Mouse (Mus musculus): Measurements from ENCODE around the gene Lamtor4. TPM values are rescaled to one million over a fixed set of nuclear protein-coding genes. Genes with fewer than 3 reads are reported as not detected.
"Not testable (repeated sequence)": the region's sequence is repeated elsewhere in the genome, so short reads cannot be mapped to it uniquely, and the experiment has no call there.

The Lamtor4 gene
- 2.2 and 2.3 TPM in 2 replicates for polyA plus RNA-seq (2012)

DNA sequence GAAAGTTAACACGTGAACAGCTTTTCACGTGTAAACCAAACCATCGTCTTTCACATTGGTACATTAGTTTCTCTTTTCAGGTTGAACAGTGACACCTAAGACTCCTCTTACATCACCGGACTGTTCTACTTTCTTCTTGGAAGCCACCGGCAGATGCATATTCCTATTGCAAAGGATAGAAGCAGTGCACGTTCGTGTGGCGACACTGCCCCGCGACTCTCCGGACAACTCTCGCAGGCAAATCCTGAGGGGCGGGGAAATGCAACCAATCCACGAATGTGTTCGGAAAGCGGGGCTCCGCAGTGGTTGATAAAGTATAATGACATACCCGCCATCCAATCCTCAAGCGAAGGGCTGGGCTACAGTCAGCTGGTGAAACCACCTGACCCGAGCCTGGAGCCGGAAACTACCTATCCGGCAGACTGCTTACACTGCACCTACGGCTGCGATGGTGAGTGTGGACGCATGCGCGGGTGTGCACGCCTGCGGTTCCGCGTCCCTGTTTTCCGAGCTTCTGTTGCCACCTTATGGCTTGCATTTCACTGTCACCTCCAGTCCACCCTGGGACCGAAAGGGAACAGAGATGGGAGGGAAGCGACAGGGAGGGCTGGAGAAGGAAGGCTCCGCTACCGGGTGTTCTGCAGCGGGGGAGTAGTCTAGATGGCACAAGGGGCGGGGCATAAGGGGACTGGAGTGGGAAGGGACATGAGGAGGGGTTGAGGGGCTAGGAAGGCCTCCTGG, at the start of gene Lamtor4:
TSS of gene Lamtor4 (plus strand) at position 130 of the 741 bp plus-strand sequence.
- Histone ChIP-seq H3K27me3 (ENCODE audit: control insufficient read depth) (no peaks in the 10 kb centered on the region), H3K4me3 (replicated peaks) (peak within 1 kb of the TSS; percentile 77), H3K9me3 (ENCODE audit: control insufficient read depth, low read length) (no peaks in the 10 kb centered on the region; the same call in 1 of the 2 replicates), H3K36me3 (ENCODE audit: control insufficient read depth) (peaks cover 30% of the 10 kb centered on the region), H3K4me1 (ENCODE audit: control insufficient read depth) (peaks cover 53% of the 10 kb centered on the region)
- TF ChIP-seq GATA1 (IDR thresholded peaks at IDR 0.05; ENCODE audit: low read length): no peak
- no peak for TF ChIP-seq TAL1 (IDR thresholded peaks at IDR 0.05; ENCODE audit: low read length)

GRCm38 (mm10) chr5:138207253-138207652, 48.0 kb upstream of the Lamtor4 start:
- no peak for TF ChIP-seq TAL1 (IDR thresholded peaks at IDR 0.05; ENCODE audit: low read length)
- TF ChIP-seq GATA1 (IDR thresholded peaks at IDR 0.05; ENCODE audit: low read length): no peak
- H3K9me3 ChIP-seq (ENCODE audit: control insufficient read depth, low read length): peaks cover 28% of the 10 kb centered on the region
- no peaks in the 10 kb centered on the region for H3K27me3 ChIP-seq (ENCODE audit: control insufficient read depth)
- no peaks in the 10 kb centered on the region for H3K36me3 ChIP-seq (ENCODE audit: control insufficient read depth)
- no peak overlapping the region for H3K4me3 ChIP-seq (replicated peaks)
- no peaks in the 10 kb centered on the region for H3K4me1 ChIP-seq (ENCODE audit: control insufficient read depth)

DNA sequence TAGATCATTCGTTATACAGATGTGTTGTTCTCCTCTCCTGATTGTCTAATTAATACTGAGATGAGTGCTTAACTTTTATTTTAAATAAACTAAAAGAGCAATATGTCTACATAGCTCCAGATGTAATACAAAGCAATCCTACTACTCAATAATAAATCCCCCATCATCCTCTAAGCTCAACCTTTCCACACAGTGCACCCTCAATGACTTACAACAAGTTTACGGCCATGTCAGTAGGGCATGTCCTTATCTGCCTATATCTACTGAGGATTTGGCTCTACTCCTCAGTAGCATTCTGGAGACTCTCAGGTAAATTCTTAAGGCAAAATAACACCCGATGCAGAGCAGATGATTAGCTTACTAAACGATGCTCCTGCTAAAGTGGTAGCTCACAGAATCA, 47.4 kb upstream of the Lamtor4 start:
- no peaks in the 10 kb centered on the region for H3K4me1 ChIP-seq (ENCODE audit: control insufficient read depth)
- TF ChIP-seq GATA1 (IDR thresholded peaks at IDR 0.05; ENCODE audit: low read length) (no peak), TAL1 (IDR thresholded peaks at IDR 0.05; ENCODE audit: low read length) (no peak)
- no peaks in the 10 kb centered on the region for H3K27me3 ChIP-seq (ENCODE audit: control insufficient read depth)
- peaks cover 28% of the 10 kb centered on the region for H3K9me3 ChIP-seq (ENCODE audit: control insufficient read depth, low read length)
- H3K36me3 ChIP-seq (ENCODE audit: control insufficient read depth): no peaks in the 10 kb centered on the region
- no peak overlapping the region for H3K4me3 ChIP-seq (replicated peaks)

DNA sequence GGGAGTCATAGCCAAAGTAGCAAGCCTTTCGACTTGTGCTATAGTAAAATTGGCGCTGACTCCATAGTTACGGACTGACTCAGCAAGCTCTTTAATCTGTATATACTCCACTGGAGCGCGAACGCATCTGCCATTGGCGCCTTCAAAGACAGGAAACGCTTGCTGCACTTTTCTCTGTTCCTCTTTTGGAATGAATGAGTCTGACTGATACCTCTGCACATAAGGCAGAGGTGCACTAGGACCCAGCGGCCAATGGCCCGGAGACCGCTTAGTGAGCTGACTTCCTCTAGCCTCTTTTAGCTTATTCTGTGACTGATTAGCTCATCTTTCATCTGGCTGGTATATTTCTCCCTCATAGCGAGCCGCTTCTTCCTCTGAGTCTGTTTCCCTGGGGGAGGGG, 38.6 kb upstream of the Lamtor4 start:
- peaks cover 28% of the 10 kb centered on the region for H3K9me3 ChIP-seq (ENCODE audit: control insufficient read depth, low read length)
- not testable (repeated sequence) for H3K36me3 ChIP-seq (ENCODE audit: control insufficient read depth); H3K27me3 ChIP-seq (ENCODE audit: control insufficient read depth); H3K4me1 ChIP-seq (ENCODE audit: control insufficient read depth); H3K4me3 ChIP-seq (replicated peaks)

GRCm38 (mm10) chr5:138219864-138220263, 35.4 kb upstream of the Lamtor4 start:
- peaks cover 22% of the 10 kb centered on the region for H3K9me3 ChIP-seq (ENCODE audit: control insufficient read depth, low read length)
- H3K27me3 ChIP-seq (ENCODE audit: control insufficient read depth): no peaks in the 10 kb centered on the region
- no peaks in the 10 kb centered on the region for H3K36me3 ChIP-seq (ENCODE audit: control insufficient read depth)
- TF ChIP-seq GATA1 (IDR thresholded peaks at IDR 0.05; ENCODE audit: low read length): no peak
- no peak for TF ChIP-seq TAL1 (IDR thresholded peaks at IDR 0.05; ENCODE audit: low read length)
- no peak overlapping the region for H3K4me3 ChIP-seq (replicated peaks)
- no peaks in the 10 kb centered on the region for H3K4me1 ChIP-seq (ENCODE audit: control insufficient read depth)

DNA sequence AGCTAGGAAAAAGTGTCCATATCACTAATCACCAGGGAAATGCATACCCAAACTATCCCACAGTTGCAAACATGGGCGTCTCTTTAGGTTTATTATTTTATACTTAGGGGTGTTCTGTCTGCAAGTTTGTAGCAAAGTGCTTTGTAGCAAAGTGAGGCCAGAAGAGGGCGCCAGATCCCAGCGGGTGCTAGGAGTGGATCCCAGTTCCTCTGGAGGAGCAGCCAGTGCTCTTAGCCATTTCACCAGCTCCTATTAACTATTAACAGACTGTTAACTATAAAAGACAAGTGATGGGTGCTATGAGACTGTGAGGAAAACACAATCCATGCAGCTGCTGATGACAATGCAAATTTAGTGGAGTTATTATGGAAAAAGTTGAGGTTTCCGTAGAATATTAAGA, 33.2 kb upstream of the Lamtor4 start:
- Histone ChIP-seq H3K36me3 (ENCODE audit: control insufficient read depth) (no peaks in the 10 kb centered on the region), H3K27me3 (ENCODE audit: control insufficient read depth) (no peaks in the 10 kb centered on the region), H3K9me3 (ENCODE audit: control insufficient read depth, low read length) (peaks cover 6% of the 10 kb centered on the region), H3K4me1 (ENCODE audit: control insufficient read depth) (no peaks in the 10 kb centered on the region), H3K4me3 (replicated peaks) (no peak overlapping the region)
- no peak for TF ChIP-seq GATA1 (IDR thresholded peaks at IDR 0.05; ENCODE audit: low read length)
- no peak for TF ChIP-seq TAL1 (IDR thresholded peaks at IDR 0.05; ENCODE audit: low read length)

- no peaks in the 10 kb centered on the region for H3K4me1 ChIP-seq (ENCODE audit: control insufficient read depth)
- TF ChIP-seq GATA1 (IDR thresholded peaks at IDR 0.05; ENCODE audit: low read length) (no peak), TAL1 (IDR thresholded peaks at IDR 0.05; ENCODE audit: low read length) (no peak)
- no peaks in the 10 kb centered on the region for H3K9me3 ChIP-seq (ENCODE audit: control insufficient read depth, low read length)
- H3K36me3 ChIP-seq (ENCODE audit: control insufficient read depth): no peaks in the 10 kb centered on the region
- H3K27me3 ChIP-seq (ENCODE audit: control insufficient read depth): no peaks in the 10 kb centered on the region
- no peak overlapping the region for H3K4me3 ChIP-seq (replicated peaks)
Measured at GRCm38 (mm10) chr5:138223287-138223686, 32.0 kb upstream of the Lamtor4 start.

- H3K36me3 ChIP-seq (ENCODE audit: control insufficient read depth): no peaks in the 10 kb centered on the region
- no peaks in the 10 kb centered on the region for H3K9me3 ChIP-seq (ENCODE audit: control insufficient read depth, low read length)
- no peaks in the 10 kb centered on the region for H3K27me3 ChIP-seq (ENCODE audit: control insufficient read depth)
- no peak within 1 kb of the TSS for H3K4me3 ChIP-seq (replicated peaks)
- TF ChIP-seq TAL1 (IDR thresholded peaks at IDR 0.05; ENCODE audit: low read length) (no peak), GATA1 (IDR thresholded peaks at IDR 0.05; ENCODE audit: low read length) (no peak)
- H3K4me1 ChIP-seq (ENCODE audit: control insufficient read depth): no peaks in the 10 kb centered on the region
Measured at GRCm38 (mm10) chr5:138225700-138226099, 29.6 kb upstream of the Lamtor4 start, which contains the start of gene Nxpe5. TSS of gene Nxpe5 (plus strand) at chr5:138225898.

- TF ChIP-seq TAL1 (IDR thresholded peaks at IDR 0.05; ENCODE audit: low read length) (no peak), GATA1 (IDR thresholded peaks at IDR 0.05; ENCODE audit: low read length) (no peak)
- no peaks in the 10 kb centered on the region for H3K4me1 ChIP-seq (ENCODE audit: control insufficient read depth)
- no peaks in the 10 kb centered on the region for H3K9me3 ChIP-seq (ENCODE audit: control insufficient read depth, low read length)
- no peak overlapping the region for H3K4me3 ChIP-seq (replicated peaks)
- no peaks in the 10 kb centered on the region for H3K27me3 ChIP-seq (ENCODE audit: control insufficient read depth)
- H3K36me3 ChIP-seq (ENCODE audit: control insufficient read depth): no peaks in the 10 kb centered on the region
Measured at GRCm38 (mm10) chr5:138226491-138226890, 28.8 kb upstream of the Lamtor4 start.

- no peaks in the 10 kb centered on the region for H3K4me1 ChIP-seq (ENCODE audit: control insufficient read depth)
- no peaks in the 10 kb centered on the region for H3K27me3 ChIP-seq (ENCODE audit: control insufficient read depth)
- H3K4me3 ChIP-seq (replicated peaks): no peak overlapping the region
- TF ChIP-seq TAL1 (IDR thresholded peaks at IDR 0.05; ENCODE audit: low read length): no peak
- no peak for TF ChIP-seq GATA1 (IDR thresholded peaks at IDR 0.05; ENCODE audit: low read length)
- H3K9me3 ChIP-seq (ENCODE audit: control insufficient read depth, low read length): no peaks in the 10 kb centered on the region
- no peaks in the 10 kb centered on the region for H3K36me3 ChIP-seq (ENCODE audit: control insufficient read depth)
Measured at GRCm38 (mm10) chr5:138227367-138227766, 27.9 kb upstream of the Lamtor4 start.
